Mouse (Mus musculus) urinary bladder, postnatal 14 days (tissue): Measurements from ENCODE around the gene Rarg.

Experiments used
- DNase-seq: peaks from one replicate; pipeline ENCODE4 v3.0.0; 2021; ENCODE audit warnings: low spot score

The Rarg gene

GRCm38 (mm10) chr15:102204674-102205505 lies 52.4 kb downstream of the Rarg start, which contains the start of gene Csad:
Csad (minus strand) TSS chr15:102204724.
- DNase-seq = no peak

- DNase-seq = peak; percentile 65
Observed at GRCm38 (mm10) chr15:102203835-102204381, 53.4 kb downstream of the Rarg start.

- peak; percentile 97 for DNase-seq
Observed at GRCm38 (mm10) chr15:102202971-102203834, 54.1 kb downstream of the Rarg start, which contains the start of gene Zfp740. Zfp740 (plus strand) TSS chr15:102203249.

- DNase-seq = no peak
Observed at GRCm38 (mm10) chr15:102198841-102199240, 58.5 kb downstream of the Rarg start.

GRCm38 (mm10) chr15:102195373-102195772 lies 61.9 kb downstream of the Rarg start:
- no peak for DNase-seq

- no peak for DNase-seq
Observed at GRCm38 (mm10) chr15:102194439-102194838, 62.9 kb downstream of the Rarg start.

- DNase-seq = no peak
Observed at GRCm38 (mm10) chr15:102193652-102194051, 63.7 kb downstream of the Rarg start.

- no peak for DNase-seq
Observed at GRCm38 (mm10) chr15:102192820-102193386, 64.4 kb downstream of the Rarg start.

- no peak for DNase-seq
Observed at GRCm38 (mm10) chr15:102192271-102192812, 65.0 kb downstream of the Rarg start.

GRCm38 (mm10) chr15:102191699-102192098 lies 65.6 kb downstream of the Rarg start:
- DNase-seq = no peak

- no peak for DNase-seq
Observed at GRCm38 (mm10) chr15:102188883-102189282, 68.4 kb downstream of the Rarg start.

GRCm38 (mm10) chr15:102188096-102188495 lies 69.2 kb downstream of the Rarg start:
- DNase-seq = peak; percentile 72

- DNase-seq = no peak
Observed at GRCm38 (mm10) chr15:102186239-102186638, 71.1 kb downstream of the Rarg start.
